Mouse (Mus musculus): Measurements from ENCODE around the gene Slc36a3.
"Not testable (repeated sequence)": the region's sequence is repeated elsewhere in the genome, so short reads cannot be mapped to it uniquely, and the experiment has no call there.

Gene Slc36a3

DNA sequence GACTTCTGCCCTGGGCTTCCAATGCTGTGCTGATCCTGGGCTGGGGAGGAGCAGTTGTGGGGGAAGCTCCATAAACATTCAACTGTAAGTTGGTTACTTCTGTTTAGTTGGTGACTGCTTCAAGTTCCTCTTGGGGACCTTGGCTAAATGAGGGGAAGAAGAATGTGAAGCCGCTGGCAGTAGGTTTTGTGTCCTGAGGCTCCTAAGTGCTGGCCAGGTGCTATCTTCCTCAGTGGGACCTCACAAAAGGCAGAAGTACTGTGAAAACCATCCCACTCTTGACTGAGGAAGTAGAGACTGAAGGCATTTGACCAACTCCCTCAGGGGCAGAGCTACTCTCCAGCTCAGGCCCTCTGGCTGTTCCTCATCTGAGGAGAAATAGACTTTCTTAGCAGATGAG, 44.9 kb downstream of the Slc36a3 start:
- DNase-seq (ENCODE audit: low spot score): no peak

GRCm38 (mm10) chr11:55105389-55105788, 46.1 kb downstream of the Slc36a3 start:
- no peak for DNase-seq (ENCODE audit: low spot score)

DNA sequence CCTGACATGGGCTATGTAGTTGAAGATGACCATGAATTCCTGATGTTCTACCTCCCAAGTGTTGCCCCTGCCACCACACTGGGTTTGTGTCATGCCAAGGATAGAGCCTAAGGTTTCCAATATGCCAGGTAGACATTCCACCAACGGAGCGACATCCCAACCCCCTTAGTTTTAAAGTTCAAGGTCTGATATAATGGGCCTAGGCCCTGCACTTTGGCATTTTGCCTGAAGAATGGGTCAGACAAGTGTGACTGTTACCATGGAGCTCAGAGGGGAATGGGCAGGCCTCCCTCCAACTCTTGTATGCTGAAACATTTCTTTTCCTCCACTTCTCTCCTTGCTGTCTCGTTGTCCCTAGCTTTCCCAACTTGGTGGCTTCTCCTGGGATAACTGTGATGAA, 48.3 kb downstream of the Slc36a3 start:
- no peak for DNase-seq (ENCODE audit: low spot score)

GRCm38 (mm10) chr11:55102015-55102414, 49.5 kb downstream of the Slc36a3 start:
- DNase-seq (ENCODE audit: low spot score): no peak

DNA sequence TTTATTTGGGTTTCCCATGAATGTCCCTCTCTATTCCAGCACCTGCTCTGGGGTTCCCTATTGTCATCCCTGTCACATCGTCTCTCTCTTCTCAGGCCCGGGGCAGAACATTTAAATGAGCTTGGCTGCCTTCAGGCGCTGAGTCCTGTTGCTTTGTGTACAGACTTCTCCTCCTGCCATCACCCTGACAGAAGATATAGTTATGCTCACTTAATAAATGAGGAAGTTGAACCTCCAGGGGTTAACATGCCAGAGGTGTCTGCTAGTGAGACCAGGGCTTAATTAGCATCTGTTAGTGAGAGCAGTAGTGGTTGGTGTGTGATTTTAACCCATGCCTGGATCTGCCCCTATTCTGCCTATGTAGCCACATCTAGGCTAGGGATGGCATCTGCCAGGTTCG, 51.6 kb downstream of the Slc36a3 start:
- DNase-seq (ENCODE audit: low spot score): no peak

DNA sequence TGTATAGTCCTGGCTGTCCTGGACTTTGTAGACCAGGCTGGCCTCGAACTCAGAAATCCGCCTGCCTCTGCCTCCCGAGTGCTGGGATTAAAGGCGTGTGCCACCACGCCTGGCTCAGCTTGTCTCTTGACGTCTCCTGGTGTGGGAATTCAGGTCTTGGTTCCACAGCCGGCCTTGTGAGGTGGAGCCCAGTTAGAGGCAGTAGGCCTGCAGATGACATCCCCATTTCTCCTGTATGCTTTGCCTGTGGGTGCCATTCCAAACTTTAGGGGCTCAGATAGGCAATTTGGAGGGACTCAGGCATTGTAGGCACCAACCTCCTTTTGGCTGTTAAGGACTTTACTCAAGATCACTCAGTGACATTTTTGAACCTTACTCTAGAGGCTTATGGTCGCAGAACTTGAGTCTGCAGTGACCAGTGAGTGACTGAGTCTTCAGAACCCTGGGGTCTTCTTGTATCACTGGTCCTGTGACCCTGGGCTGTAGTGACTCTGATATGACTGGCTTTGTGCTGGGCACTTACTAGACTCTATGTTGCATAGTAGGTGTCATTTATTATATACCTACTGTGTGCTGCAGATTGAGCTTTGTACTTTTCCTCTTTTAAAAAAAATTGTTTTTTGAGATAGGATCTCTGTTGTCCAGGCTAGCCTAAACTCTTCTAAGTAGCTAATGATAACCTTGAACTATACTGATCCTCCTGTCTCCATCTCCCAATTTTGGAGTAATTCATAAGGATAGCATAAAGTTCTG, 52.3 kb downstream of the Slc36a3 start:
- DNase-seq (ENCODE audit: low spot score): no peak

- DNase-seq (ENCODE audit: low spot score): no peak
Observed at GRCm38 (mm10) chr11:55098189-55098915, 53.2 kb downstream of the Slc36a3 start.

- DNase-seq (ENCODE audit: low spot score): peak; percentile 88
Observed at GRCm38 (mm10) chr11:55097463-55098188, 53.9 kb downstream of the Slc36a3 start, which contains the start of gene Gm2a. TSS of gene Gm2a (plus strand) at chr11:55098115.

- DNase-seq (ENCODE audit: low spot score): no peak
Observed at GRCm38 (mm10) chr11:55096731-55097462, 54.6 kb downstream of the Slc36a3 start.

DNA sequence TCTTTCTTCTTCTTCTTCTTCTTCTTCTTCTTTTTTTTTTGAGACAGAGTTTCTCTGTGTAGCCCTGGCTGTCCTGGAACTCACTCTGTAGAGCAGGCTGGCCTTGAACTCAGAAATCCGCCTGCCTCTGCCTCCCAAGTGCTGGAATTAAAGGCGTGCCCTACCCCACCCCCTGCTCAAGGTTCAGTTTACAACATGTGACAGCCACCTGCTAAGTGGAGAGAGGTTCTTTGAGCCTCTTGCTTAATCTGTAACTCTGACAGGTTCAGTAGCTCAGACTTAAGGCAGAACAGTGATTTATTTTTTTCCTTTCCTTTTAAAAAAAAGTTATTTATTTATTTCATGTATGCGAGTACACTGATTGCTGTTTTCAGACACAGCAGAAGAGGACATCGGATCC, 55.2 kb downstream of the Slc36a3 start:
- not testable (repeated sequence) for DNase-seq (ENCODE audit: low spot score)

DNA sequence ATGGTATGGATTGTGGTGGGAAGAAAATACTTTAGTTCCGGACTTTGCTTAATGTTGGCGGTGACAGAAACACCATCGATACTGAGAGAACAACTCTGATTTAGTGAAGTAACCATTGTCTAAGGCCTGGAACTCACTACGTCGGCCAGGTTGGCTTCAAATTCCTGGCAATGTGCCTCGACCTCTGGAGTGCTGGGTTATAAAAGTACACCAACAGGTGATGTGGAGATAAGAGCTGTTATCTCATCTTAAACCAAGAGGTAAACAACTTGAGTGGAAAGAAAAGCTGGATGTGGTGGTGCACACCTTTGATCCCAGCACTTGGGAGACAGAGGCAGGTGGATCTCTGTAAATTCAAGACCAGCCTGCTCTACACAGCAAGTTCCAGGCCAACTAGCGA, 58.4 kb downstream of the Slc36a3 start:
- DNase-seq (ENCODE audit: low spot score): no peak

DNA sequence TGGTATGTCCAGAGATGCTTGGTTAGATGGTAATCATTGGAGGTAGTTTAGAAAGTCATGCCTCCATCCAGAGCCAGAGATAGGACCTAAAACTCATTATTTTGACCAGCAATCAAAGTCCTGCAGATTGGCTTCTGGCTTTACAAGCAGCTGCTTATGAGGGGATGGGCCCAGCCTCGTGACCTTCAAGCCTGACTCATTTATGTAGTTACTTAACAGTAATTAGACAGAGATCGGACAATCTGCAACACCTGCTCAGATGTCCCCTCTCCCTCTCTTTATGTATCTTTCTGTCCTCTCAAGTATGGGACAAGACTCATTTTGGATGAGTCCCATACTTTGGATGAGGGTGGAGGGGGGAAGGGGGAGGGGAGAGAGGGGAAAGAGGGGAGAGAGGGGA, 61.6 kb downstream of the Slc36a3 start:
- no peak for DNase-seq (ENCODE audit: low spot score)

DNA sequence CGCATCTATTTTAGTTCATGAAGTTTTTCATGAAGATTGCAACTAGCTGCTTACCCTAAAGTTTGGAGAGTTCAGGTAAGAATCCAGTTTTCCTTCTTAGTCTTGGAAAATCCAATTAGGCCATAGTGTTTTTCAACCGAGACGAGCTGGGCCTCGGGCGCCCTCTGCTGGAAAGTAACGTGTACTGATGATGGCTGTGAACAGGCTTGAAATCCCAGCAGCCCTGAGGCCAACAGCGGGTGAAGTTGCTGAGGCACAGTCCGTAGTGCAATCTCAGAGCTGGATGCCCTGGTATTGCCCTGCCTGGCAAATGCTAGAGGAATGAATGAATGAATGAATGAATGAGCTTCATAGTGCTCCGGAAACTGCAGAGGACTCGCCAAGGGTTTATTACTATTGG, 64.5 kb downstream of the Slc36a3 start:
- DNase-seq (ENCODE audit: low spot score): peak; percentile 61

DNA sequence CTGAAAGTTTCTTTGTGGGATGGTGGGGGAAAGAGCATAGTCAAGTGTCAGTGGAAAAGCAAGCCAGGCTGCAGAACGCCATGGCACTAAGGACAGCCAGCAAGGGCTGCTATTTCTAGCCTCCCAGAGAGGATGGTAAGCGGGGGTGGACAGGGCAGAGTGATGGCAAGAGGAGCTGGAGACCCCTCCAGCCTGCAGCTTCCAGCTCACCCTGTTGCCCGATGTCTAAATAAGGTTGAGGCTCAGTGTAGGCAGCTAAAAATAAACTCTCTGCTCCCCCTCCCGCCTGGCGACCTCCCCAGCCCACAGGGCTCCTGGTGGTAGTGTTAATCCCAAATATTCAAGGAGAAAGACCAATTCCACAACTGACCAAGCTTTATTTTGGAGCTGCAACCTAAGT, 66.1 kb downstream of the Slc36a3 start:
- no peak for DNase-seq (ENCODE audit: low spot score)

- no peak for DNase-seq (ENCODE audit: low spot score)
Observed at GRCm38 (mm10) chr11:55084629-55085028, 66.9 kb downstream of the Slc36a3 start.

- DNase-seq (ENCODE audit: low spot score): no peak
Observed at GRCm38 (mm10) chr11:55081206-55081605, 70.3 kb downstream of the Slc36a3 start.

- DNase-seq (ENCODE audit: low spot score): no peak
Observed at GRCm38 (mm10) chr11:55079180-55079579, 72.3 kb downstream of the Slc36a3 start.

GRCm38 (mm10) chr11:55078502-55078901, 73.0 kb downstream of the Slc36a3 start:
- DNase-seq (ENCODE audit: low spot score): no peak

DNA sequence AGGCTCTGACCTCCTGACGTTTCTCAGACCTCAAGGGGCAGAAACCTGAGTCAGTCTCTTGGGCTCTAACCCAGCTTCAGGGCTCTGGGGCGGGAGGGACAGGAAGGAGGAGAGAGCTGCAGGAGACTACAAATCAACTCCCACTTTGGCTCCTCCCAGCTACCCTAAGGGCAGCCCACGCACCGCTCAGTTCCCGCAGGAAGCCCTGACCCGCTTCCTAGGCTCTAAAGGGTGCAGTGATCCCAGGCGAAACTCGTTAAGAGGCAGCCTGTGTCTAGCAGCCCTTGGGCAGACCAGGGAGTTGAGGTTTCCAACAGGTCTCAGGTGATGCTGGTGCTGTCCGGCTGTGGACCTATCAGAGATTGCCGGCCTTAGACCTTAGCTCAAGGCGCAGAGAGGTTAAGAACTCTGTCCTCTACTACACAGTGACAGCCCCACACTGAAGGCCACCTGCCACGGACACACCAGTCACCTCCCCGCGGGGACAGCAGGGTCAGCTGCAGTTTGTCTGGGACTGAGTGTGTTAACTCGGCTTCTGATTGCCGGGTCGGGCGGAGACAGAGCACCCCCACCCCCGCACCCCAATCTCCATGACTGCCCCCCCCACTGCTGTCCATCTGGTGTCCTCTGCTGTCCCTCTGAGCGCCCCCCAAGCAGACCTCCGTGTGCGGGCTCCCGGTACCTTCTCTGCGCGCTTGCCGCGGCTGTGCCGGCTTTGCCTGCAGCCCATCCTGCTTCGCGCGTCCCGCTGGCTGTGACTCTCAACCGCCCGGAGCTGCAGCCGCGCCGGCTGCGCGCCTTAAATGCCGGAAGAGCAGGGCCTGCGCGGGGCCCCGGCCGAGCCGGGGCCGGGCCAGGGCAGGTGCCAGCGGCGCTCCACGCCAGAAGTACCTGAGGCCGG, 73.9 kb downstream of the Slc36a3 start, which contains the start of gene Ccdc69:
Ccdc69 (minus strand) TSS at position 801 of the 901 bp plus-strand sequence.
- DNase-seq (ENCODE audit: low spot score): peak; percentile 33

DNA sequence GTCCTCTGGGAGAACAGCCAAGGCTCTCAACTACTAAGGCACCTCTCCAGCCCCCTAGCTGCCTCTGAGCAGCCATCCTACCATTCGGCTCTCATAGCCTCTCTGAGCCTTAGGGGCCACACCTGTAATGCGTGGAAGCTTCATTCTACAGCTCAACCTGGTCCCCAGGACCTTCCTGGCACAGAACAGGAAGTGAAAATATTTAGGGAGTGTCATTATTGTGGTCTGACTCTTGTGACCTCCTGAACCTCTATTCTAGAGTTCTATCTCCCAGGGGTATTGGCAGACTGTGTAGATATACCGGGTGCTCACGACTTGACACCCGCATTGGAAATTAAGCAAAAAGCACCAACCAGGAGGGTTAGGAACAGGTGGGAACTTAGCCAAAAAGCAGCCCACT, 75.3 kb downstream of the Slc36a3 start:
- DNase-seq (ENCODE audit: low spot score): no peak

DNA sequence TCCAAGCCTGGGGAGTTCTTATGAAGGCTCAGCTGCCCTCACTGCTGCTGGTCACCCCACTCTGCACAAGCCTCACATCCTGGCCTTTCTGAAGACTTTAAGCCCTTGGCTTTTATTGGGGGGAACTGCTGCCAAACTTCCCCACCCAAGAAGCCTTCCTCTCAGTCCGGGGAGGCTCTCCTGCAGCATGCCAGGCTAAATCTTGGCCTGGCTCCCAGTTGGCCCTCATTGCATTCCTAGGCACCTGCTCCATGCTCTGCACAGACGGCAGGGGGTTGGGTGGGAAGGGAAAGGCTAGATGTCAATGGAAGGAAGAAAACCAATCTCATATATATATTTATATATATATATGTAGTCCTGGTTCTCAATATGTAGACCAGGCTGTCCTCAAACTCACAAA, 75.9 kb downstream of the Slc36a3 start:
- no peak for DNase-seq (ENCODE audit: low spot score)
